Mouse (Mus musculus): ENCODE measurements around the gene Pdcd4. TPM values are rescaled to one million over a fixed set of nuclear protein-coding genes. Genes with fewer than 3 reads are reported as not detected.

Gene Pdcd4
- polyA plus RNA-seq, 1 experiment from 2014 or later: 64.6 TPM

DNA sequence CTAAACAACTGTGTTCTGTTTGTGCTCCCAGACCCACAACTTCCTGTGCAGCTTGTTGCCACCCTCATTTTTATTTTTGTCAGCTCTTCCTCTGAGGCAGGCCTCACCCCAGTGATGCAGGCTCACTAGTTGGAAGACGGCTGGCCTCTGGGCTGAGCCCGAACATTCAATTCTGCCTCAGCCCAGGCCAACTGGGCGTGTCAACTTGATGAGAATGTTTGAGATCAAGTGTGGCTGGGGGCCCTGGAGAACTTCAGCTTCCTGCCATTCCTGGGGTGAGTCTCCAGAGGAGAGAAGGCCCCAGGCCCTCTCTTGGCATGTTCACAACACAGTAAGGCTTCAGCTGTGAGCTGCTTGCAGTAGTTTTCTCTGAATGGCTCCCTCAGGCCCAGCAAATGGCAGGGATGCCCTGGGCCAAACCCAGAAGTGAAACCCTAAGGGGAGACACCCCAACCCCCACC is 1.7 kb downstream of the Pdcd4 start:
- Histone ChIP-seq H3K4me2 (replicated peaks; ENCODE audit: low read depth, low read length) (no peak overlapping the region), H3K27me3 (replicated peaks; ENCODE audit: insufficient read depth, low read length) (no peaks in the 10 kb centered on the region), H3K4me1 (ENCODE audit: insufficient read depth, low read depth, low read length) (peaks cover 13% of the 10 kb centered on the region; the same call in 1 of the 2 replicates), H3K9ac (replicated peaks; ENCODE audit: low read depth) (no peak overlapping the region; the same call in 1 of the 2 replicates), H3K9me3 (ENCODE audit: low read length) (no peaks in the 10 kb centered on the region), H3K36me3 (ENCODE audit: insufficient read depth, low read length) (no peaks in the 10 kb centered on the region), H3K4me3 (ENCODE audit: low read depth, low read length) (no peak overlapping the region), H3K27ac (ENCODE audit: low read length) (peak overlapping the region; percentile 57)
- WGBS: 38% methylated on average over 3 of the region's 3 CpGs
- ATAC-seq (peak; percentile 32; the same call in 1 of the 2 replicates), DNase-seq (ENCODE audit: low spot score) (peak; percentile 30)
- TF ChIP-seq EP300 (IDR thresholded peaks at IDR 0.05): no peak
- TF ChIP-seq CTCF (IDR thresholded peaks at IDR 0.05): no peak

DNA sequence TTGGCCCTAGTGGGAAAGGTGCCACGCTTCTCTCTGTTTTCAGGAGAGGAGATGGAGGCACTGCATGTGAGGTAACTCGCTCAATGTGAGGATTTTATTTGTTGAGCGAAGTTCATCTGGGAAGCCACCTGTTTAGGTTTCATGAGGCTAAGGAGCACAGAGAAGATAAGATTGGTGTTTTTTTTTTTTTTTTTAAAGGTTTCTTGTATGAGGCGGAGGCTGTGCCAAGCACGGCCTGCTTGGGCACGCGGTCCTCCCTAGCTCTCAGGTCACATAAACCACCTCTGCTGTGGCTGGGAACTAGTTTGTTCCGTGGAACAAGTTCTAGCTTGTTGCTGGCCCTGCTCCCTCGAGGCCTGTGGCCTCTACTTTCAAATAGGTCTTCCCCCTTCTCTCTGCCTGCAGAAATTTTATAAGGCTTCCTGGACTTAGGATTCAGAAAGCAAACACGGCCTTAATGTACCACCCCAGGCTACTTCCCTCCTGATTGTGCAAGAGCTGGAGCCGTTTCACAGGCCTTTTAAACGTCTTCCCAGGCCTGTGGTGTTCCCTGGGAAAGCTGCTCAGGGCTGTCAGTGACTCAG is 2.6 kb downstream of the Pdcd4 start:
- Histone ChIP-seq H3K4me2 (replicated peaks; ENCODE audit: low read depth, low read length) (no peak overlapping the region), H3K4me3 (ENCODE audit: low read depth, low read length) (no peak overlapping the region), H3K27me3 (replicated peaks; ENCODE audit: insufficient read depth, low read length) (no peaks in the 10 kb centered on the region), H3K4me1 (ENCODE audit: insufficient read depth, low read depth, low read length) (peaks cover 13% of the 10 kb centered on the region; the same call in 1 of the 2 replicates), H3K9ac (replicated peaks; ENCODE audit: low read depth) (no peak overlapping the region; the same call in 1 of the 2 replicates), H3K36me3 (ENCODE audit: insufficient read depth, low read length) (no peaks in the 10 kb centered on the region), H3K9me3 (ENCODE audit: low read length) (no peaks in the 10 kb centered on the region), H3K27ac (ENCODE audit: low read length) (peak overlapping the region; percentile 5)
- no peak for TF ChIP-seq CTCF (IDR thresholded peaks at IDR 0.05)
- no peak for TF ChIP-seq EP300 (IDR thresholded peaks at IDR 0.05)
- WGBS: 58% methylated on average over 12 of the region's 12 CpGs
- DNase-seq (ENCODE audit: low spot score): peak; percentile 75
- 0 out of 2 replicates have a peak, but pooled peaks have one; percentile 46 for ATAC-seq

DNA sequence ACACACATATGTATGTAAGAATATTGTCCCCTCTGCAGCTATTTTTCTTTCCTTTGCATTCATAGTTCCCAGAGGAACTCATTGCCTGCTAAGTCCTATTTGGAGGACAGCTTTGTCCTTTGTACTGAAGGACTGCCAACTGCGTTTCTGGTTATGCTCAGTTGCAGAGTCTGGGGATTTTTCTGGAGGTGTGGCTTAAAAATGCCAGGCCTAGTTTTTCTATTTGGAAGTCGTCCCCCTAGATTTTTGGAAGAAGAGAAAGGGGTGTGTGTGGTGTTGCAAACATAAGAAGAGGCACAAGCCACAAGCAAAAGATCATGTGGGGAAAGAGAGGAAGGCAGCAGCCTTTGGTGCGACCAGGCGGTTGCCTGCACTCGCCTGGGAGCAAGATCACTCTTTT is 6.0 kb downstream of the Pdcd4 start:
- H3K27ac ChIP-seq (ENCODE audit: low read length): no peak overlapping the region
- TF ChIP-seq EP300 (IDR thresholded peaks at IDR 0.05) (no peak), CTCF (IDR thresholded peaks at IDR 0.05) (no peak)
- ATAC-seq: no peak

DNA sequence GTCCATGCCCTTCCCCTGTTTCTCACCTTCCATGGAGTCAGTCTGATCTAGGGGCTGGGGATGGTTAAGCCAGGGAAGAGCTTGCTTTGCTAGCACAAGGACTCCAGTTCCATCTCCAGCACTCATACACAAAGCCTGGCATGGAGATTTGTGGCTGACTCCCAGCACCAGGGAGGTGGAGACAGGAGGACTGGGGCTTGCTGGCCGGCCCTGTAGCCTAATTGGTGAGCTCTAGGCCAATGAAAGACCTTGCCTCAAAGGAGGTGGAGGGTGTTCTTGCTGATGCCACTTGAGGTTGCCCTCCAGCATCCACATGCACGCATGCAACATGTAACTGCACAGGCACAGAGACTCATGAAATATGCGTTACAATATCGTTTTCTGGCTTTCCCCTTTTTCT is 6.5 kb downstream of the Pdcd4 start:
- WGBS: 73% methylated on average over 4 of the region's 4 CpGs
- no peak for DNase-seq (ENCODE audit: low spot score)
- Histone ChIP-seq H3K9me3 (ENCODE audit: low read length) (no peaks in the 10 kb centered on the region), H3K9ac (replicated peaks; ENCODE audit: low read depth) (no peak overlapping the region), H3K4me3 (ENCODE audit: low read depth, low read length) (no peak overlapping the region), H3K36me3 (ENCODE audit: insufficient read depth, low read length) (no peaks in the 10 kb centered on the region), H3K4me1 (ENCODE audit: insufficient read depth, low read depth, low read length) (peaks cover 19% of the 10 kb centered on the region), H3K4me2 (replicated peaks; ENCODE audit: low read depth, low read length) (no peak overlapping the region), H3K27ac (ENCODE audit: low read length) (no peak overlapping the region), H3K27me3 (replicated peaks; ENCODE audit: insufficient read depth, low read length) (no peaks in the 10 kb centered on the region)
- TF ChIP-seq CTCF (IDR thresholded peaks at IDR 0.05) (no peak), EP300 (IDR thresholded peaks at IDR 0.05) (no peak)
- no peak for ATAC-seq

More for the DNA sequence above, 6.0 kb downstream of the Pdcd4 start:
- Histone ChIP-seq H3K9me3 (ENCODE audit: low read length) (no peaks in the 10 kb centered on the region), H3K4me2 (replicated peaks; ENCODE audit: low read depth, low read length) (no peak overlapping the region), H3K4me1 (ENCODE audit: insufficient read depth, low read depth, low read length) (peaks cover 21% of the 10 kb centered on the region), H3K27me3 (replicated peaks; ENCODE audit: insufficient read depth, low read length) (no peaks in the 10 kb centered on the region), H3K36me3 (ENCODE audit: insufficient read depth, low read length) (no peaks in the 10 kb centered on the region), H3K9ac (replicated peaks; ENCODE audit: low read depth) (no peak overlapping the region), H3K4me3 (ENCODE audit: low read depth, low read length) (no peak overlapping the region)
- DNase-seq (ENCODE audit: low spot score): no peak
- WGBS: 73% methylated on average over 5 of the region's 5 CpGs

DNA sequence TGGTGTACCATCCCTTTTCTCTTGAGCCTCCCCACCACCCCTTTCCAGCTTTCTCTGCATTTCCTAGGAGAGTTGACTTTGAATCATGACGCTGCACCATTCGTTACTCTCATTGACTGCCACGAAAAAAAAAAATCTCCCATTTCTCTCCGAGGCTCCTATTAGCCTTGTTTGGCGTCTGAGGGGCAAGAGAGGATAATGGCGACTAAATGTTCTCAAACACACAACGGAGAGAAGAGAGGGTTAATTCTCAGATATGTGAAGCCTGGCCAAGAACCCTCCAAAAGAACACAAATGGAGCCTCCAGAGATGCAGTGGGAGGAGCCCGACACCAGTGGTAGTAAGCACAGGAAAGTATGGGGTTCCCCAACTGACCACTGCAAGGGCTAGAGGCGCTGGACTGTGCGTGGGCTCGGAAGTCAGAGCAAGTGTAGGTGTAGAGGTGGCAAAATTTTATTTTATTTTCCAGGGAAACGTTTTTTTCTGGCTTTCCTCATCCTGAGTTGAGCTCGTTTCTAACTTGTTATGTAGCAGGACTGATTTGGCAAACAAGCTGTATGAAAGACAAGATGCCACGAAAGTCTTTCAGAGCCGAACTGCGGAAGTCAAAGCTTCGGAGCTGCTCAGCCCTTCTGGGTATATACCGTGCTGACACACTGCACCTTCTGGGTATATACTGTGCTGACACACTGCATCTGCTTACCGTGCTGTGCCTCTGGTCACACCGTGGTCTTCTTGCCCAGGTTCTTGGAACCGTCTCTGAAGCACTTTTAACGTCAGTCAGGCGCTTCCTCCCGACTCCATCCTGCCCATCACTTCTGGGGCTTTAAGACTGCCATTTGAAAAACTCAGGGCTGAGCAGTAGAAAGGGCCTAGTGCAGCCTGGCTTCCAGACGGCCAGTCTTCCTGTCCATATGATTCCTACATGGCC is 7.2 kb downstream of the Pdcd4 start:
- WGBS: 73% methylated on average over 25 of the region's 25 CpGs

DNA sequence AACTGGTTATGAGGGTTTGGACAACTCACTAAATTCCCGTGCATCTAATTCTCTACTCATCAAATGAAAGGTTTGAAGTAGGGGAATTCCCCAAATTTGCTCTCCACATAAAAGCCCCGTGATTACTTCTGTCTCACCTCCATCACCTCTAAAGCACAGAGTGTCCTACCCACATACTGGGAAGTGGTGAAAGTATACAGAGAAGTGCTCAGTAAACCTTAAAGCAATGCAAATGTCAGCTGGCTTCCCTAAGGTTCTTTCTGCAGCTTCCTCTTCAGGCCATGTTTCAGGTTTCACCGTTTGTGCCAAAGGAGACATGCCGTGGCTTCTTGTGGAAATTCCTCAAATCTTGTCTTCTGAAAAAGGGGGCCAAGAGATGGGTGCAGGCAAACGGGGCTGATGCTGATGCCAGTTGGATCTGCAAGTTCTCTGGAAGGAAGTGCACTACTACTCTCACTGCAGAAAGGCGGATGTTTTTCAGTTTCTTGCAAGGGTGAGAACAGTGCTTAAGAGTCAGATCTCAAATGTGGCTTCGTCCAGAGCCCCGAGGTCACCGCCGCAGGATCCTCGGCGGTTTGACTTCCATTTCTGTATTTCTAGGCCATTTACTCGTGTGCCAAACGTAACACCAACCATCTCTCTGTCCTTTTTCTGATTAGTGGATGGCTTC is 8.0 kb downstream of the Pdcd4 start:
- Histone ChIP-seq H3K36me3 (ENCODE audit: insufficient read depth, low read length) (no peaks in the 10 kb centered on the region), H3K4me3 (ENCODE audit: low read depth, low read length) (no peak overlapping the region), H3K27me3 (replicated peaks; ENCODE audit: insufficient read depth, low read length) (no peaks in the 10 kb centered on the region), H3K4me2 (replicated peaks; ENCODE audit: low read depth, low read length) (no peak overlapping the region), H3K27ac (ENCODE audit: low read length) (no peak overlapping the region), H3K4me1 (ENCODE audit: insufficient read depth, low read depth, low read length) (peaks cover 11% of the 10 kb centered on the region), H3K9me3 (ENCODE audit: low read length) (no peaks in the 10 kb centered on the region), H3K9ac (replicated peaks; ENCODE audit: low read depth) (no peak overlapping the region)
- ATAC-seq: no peak
- DNase-seq (ENCODE audit: low spot score): no peak
- no peak for TF ChIP-seq EP300 (IDR thresholded peaks at IDR 0.05)
- TF ChIP-seq CTCF (IDR thresholded peaks at IDR 0.05): no peak
- 80% methylated on average over 14 of the region's 14 CpGs for WGBS

More for the DNA sequence above, 7.2 kb downstream of the Pdcd4 start:
- no peak overlapping the region for H3K4me3 ChIP-seq (ENCODE audit: low read depth, low read length)
- TF ChIP-seq CTCF (IDR thresholded peaks at IDR 0.05) (no peak), EP300 (IDR thresholded peaks at IDR 0.05) (no peak)
- H3K9ac ChIP-seq (replicated peaks; ENCODE audit: low read depth): no peak overlapping the region
- no peaks in the 10 kb centered on the region for H3K9me3 ChIP-seq (ENCODE audit: low read length)
- ATAC-seq: no peak
- H3K27ac ChIP-seq (ENCODE audit: low read length): no peak overlapping the region
- H3K27me3 ChIP-seq (replicated peaks; ENCODE audit: insufficient read depth, low read length): no peaks in the 10 kb centered on the region
- H3K4me1 ChIP-seq (ENCODE audit: insufficient read depth, low read depth, low read length): peaks cover 12% of the 10 kb centered on the region
- H3K4me2 ChIP-seq (replicated peaks; ENCODE audit: low read depth, low read length): no peak overlapping the region
- DNase-seq (ENCODE audit: low spot score): no peak
- H3K36me3 ChIP-seq (ENCODE audit: insufficient read depth, low read length): no peaks in the 10 kb centered on the region

Data from lung, postnatal 0 days (tissue).